Mouse (Mus musculus) adrenal gland, adult 2 months (tissue): ENCODE data around the gene Tpsab1. TPM values are rescaled to one million over a fixed set of nuclear protein-coding genes. Genes with fewer than 3 reads are reported as not detected.

Source experiments
- DNase-seq: peaks from one replicate; pipeline ENCODE4 v3.0.0; 2021
- long read RNA-seq: library from polyadenylated mRNA; stranded (forward); transcript quantifications from one replicate; pipeline ENCODE4 v2.0.0, GENCODE M21; 2021
- polyA plus RNA-seq: library from polyadenylated mRNA; depleted of rRNA; stranded (reverse); fragments of >200 nt; gene quantifications from 2 replicates; pipeline ENCODE4 v1.2.3, GENCODE M21; 2012; rRNA removed
- total RNA-seq, 2 experiments: library from RNA; stranded (reverse); gene quantifications; 2 replicates each; pipeline ENCODE4 v1.2.3; 2021

The Tpsab1 gene
- total RNA-seq = 1 to 10 TPM in 1 of 2 experiments, under 1 TPM in 1; 0.98 to 1.5 TPM
- polyA plus RNA-seq = 4.3 and 4.9 TPM in 2 replicates
- long read RNA-seq, partial matches to known transcripts = 0 of 3 reads
- long read RNA-seq, other reads (novel, unspliced or antisense) = 1 of 3 reads

DNA sequence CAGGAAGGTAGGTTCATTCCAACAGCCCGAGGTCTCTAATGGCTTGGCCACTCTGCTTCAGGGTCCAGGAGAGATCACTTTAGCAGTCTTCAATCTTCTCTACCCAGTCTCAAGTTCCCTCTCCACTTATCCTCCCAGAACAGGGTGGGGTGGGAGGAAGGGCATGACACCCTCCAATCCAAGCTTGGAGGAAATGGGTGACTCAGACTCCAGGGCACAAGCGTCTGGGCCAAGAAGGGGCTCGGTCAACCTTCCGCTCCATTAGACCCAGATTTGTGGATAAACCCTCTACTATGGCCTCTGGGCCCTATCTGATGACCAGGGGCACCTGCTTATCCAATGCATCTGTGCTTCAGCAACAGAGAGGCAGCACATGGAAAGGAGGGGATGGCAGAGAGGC lies at the start of gene Tpsab1:
Gene Tpsab1, minus strand, starts transcription at position 101 of the 400 bp plus-strand sequence.
- no peak for DNase-seq

- peak; percentile 71 for DNase-seq
These were observed 49.2 kb upstream of the Tpsab1 start for GRCm38 (mm10) chr17:25394526-25394925.

DNA sequence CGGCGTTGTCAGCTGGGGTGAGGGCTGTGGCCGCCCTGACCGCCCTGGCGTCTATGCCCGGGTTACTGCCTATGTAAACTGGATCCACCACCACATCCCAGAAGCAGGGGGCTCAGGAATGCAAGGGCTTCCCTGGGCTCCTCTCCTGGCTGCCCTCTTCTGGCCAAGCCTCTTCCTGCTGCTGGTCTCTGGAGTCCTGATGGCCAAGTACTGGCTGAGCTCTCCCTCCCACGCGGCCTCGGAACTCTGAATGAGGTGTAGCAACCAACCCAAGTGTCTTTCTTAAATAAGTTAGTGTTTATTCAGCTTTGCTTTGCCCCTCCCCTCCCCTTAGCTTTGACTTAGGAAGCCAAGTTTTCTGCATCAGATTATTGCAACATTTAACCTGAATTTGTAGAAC lies 28.6 kb upstream of the Tpsab1 start:
- peak; percentile 63 for DNase-seq

- peak; percentile 84 for DNase-seq
These were observed 27.1 kb upstream of the Tpsab1 start for GRCm38 (mm10) chr17:25372491-25372890.

DNA sequence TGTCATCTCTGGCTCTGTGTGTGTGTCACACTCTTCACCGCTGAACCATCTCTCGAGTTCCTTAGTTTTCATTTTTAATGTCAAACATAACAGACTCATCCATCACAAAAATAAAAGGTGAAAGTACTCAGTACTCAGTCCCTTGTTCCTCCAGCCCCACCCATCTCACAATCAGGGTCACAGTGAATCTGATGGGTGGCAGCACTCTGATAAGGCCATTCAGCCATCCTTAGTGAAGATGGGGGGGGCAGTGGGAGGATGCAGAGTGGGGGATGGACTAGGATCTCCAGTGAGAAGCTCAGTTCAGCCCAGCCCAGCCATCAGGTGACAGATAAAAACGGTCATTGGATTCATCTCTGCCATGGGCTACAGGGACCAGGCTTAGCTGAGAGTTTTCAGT lies 23.6 kb upstream of the Tpsab1 start, which contains the start of gene Tpsg1:
Gene Tpsg1, plus strand, starts transcription at position 301 of the 400 bp plus-strand sequence.
- no peak for DNase-seq

DNA sequence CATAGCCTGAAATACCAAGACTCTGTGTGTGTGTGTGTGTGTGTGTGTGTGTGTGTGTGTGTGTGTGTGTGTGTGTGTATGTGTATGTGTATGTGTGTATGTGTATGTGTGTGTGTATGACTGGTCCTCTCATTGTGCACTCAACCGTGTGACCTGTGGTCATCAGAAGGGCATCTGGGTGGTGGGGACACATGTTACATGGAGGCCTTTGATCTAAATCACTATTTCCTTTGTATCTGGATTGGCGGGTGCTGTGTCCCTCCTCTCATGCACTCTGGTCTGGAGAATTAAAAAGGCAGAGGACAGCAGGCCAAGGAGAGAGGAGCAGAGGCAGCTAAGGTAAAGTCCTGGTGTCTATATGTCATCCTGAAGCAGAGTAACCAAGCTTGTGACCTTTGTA lies 20.6 kb upstream of the Tpsab1 start, which contains the start of gene Tpsb2:
Gene Tpsb2, plus strand, starts transcription at position 301 of the 400 bp plus-strand sequence.
- no peak for DNase-seq

DNA sequence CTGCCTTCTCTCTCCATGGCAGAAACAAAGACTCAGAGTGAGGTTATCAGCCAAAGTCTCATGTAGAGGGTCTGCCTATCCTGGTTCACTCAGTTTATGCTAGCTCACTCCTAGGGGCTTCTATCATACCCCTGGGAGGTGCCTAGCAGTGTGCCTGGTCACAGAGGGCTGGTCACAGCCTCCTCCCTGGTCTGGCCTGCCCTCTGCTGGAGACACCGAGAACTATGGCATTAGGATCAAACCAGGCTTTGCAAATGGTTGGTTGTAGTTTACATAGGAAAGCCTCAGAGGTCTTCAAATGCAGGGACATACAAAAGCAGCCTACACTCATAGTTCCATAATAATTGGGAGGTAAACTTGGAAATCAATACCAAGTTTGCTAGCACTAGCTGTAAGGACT lies 18.4 kb upstream of the Tpsab1 start:
- DNase-seq = peak; percentile 60

- DNase-seq = no peak
These were observed 15.9 kb upstream of the Tpsab1 start for GRCm38 (mm10) chr17:25361291-25361690.

DNA sequence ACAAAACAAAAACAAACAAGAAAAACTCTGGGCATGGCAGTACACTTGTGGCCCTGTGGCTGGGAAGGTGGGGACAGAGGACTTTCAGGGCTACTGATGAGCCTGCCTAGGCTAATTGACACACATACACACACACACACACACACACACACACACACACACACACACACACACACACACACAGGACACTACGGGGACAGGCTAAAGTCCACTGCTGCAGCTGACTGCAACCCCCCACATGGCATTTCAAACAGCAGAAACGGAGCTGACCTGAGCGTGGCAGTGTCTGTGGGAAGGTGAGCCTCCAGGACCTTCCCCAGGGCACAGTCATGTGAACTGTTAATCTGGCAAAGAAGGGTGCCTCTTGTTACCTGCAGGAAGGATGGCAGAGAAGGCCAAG lies 3.9 kb downstream of the Tpsab1 start:
- DNase-seq = no peak

DNA sequence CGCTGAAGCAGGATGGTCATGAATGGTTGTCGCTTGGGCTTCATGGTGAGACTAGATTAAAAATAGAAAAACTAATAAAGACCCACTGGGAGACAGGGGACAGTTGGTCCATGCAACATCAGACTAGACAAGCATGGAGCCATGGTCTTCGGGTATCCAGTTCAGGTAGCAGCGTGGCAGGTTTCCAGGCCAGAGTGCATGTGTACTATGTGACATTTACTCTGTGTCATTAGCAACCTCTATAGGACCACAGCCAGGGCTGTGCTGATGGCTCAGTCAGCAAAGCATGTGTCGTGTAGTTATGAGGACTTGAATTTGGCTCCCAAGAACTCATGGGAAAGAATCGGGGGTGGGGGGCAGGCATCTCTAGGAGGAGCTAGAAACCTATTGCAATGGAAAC lies 5.4 kb downstream of the Tpsab1 start:
- no peak for DNase-seq

DNA sequence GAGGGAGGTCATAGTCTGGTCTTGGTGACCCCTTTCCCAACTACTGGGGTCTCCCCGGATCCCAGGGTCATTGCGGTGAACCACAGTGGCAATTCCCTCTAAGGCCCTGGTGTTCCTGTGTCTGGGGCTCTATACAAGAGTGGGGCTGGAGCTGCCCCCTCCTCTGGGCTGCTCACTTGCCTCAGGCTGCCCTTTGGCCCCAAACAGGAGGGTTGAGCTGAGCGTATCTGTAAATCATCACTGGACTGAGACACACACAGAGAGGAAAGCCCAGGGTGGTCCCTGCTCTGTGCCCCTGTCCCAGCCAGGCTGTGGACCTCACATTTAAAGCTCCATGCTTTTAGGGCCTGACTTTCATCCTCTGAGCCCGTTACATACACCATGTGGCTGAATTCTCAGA lies 7.1 kb downstream of the Tpsab1 start:
- no peak for DNase-seq

DNA sequence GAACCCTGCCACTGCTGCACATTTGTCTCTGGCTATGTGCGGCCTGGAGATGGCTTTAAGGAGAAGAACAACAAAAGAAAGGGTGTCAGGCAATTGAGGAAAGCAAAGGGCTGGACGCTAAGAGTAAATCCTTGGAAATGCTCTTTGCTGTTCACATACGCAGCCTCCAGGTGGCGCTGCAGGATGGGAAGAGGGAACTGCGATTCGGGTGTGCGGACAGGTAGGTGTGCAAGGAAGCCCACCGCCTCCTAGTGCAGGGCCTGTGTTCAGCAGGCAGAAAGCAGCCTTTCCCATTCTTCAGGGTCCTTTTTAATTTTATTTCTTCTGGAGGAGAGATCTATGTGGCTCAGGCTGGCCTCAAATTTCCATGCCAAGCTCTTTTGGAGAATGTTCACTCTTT lies 11.4 kb downstream of the Tpsab1 start:
- peak; percentile 56 for DNase-seq

DNA sequence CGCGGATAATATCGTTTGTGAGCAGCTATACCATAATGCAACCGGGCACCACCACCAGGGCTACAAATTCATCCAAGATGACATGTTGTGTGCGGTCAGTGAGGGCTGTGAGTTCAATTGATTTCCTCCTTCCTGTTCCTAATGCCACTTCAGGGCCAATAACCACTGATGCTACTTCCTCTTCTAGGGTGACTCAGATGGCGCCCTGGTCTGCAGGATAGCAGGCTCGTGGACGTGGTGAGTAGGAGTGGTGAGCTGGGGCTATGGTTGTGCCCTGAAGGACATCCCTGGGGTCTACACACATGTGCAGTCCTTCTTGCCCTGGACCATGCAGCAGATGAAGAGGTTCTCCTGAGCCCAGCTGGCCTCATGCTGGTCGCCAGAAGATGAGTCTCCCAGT lies 13.0 kb downstream of the Tpsab1 start:
- no peak for DNase-seq

GRCm38 (mm10) chr17:25322930-25323329 lies 22.4 kb downstream of the Tpsab1 start:
- no peak for DNase-seq

DNA sequence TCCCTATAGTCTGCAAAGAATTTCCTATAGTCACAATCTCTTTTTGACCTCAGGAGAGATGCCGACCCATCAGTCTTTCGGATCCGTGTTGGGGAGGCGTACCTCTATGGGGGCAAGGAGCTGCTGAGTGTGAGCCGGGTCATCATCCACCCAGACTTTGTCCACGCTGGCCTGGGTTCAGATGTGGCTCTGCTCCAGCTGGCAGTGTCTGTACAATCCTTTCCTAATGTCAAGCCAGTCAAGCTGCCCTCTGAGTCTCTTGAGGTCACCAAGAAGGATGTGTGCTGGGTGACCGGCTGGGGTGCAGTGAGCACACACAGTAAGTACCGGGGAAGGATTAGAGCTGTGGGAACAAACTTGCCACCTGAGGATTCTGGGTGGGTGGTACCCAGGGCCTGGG lies 24.5 kb downstream of the Tpsab1 start:
- DNase-seq = no peak

DNA sequence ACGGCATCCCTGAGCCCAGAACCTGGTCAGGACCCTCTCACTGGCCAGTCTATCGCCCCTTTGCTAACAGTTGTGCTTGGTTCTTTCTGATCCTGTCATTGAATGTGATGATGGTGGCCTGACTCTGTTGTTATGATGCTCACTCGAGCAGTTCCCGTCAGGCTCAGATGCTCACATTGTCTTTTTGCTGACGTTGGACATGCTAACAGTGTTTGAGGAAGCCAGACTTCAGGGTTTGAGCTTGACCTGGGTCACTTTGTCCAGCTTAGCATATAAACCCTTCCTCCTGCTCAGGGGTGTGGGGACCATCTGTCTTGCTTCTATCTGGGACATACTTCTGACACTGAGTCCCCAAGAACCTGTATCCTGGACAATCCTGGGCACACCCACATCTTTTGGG lies 27.0 kb downstream of the Tpsab1 start, which contains the start of gene Prss29:
Gene Prss29, plus strand, starts transcription at position 301 of the 400 bp plus-strand sequence.
- no peak for DNase-seq

DNA sequence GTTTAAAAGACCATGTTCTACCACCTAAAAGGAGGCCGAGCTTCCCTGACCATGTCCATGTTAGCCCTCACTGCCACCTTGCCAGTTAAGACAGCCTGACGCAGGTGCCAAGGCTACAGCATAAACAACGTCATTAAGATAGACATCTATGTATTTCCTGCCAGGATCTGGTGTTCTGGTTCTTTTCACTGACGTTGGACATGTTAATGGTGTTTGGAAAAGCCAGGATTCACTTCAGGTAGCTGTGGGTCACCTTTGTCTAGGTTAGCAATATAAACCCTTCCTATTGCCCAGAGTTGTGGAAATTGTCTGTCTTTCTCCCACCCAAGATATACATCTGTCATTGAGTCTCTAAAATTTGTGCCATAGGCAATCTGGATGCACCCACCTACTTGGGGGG lies 37.0 kb downstream of the Tpsab1 start, which contains the start of gene Prss28:
Gene Prss28, plus strand, starts transcription at position 301 of the 400 bp plus-strand sequence.
- DNase-seq = no peak

DNA sequence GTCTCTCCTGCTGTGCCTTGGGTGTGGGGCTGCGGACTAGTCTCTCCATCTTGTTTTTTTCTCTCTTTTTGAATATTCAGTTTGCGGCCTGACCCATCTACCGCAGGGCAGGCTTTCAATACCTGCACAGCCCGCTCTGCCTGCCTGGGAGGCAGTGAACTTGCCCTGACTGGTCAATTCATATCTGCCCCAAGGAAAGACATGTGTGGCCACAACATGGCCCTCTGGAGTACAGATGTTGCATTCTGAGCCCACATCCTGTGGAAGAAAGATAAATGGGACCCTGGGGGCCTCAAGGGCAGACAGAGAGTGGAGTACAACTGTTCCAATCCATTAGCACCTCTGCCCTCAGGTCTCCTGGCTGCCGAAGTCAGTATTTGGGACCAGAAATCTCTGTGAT lies 47.3 kb downstream of the Tpsab1 start, which contains the start of gene Prss34:
Gene Prss34, plus strand, starts transcription at position 301 of the 400 bp plus-strand sequence.
- no peak for DNase-seq

DNA sequence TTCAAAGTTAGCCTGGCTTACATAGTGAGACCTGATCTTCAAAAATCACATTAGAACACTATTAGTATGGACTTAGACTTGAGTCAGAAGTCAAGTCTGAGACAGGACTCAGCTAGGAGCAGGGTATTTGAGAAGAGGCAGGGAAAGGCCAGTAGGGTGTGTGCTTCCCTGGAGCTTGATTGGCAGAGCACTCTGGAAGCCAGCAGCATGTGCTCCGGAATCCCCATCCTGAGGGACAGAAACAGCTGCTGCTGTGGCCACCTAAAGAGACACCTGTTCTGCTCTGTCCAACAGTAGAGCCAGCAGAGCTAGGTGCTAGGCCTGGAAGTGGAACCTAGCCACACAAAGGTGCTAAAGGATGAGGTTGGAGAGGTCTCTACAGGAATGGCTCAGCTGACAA lies 51.3 kb downstream of the Tpsab1 start:
- DNase-seq = no peak

DNA sequence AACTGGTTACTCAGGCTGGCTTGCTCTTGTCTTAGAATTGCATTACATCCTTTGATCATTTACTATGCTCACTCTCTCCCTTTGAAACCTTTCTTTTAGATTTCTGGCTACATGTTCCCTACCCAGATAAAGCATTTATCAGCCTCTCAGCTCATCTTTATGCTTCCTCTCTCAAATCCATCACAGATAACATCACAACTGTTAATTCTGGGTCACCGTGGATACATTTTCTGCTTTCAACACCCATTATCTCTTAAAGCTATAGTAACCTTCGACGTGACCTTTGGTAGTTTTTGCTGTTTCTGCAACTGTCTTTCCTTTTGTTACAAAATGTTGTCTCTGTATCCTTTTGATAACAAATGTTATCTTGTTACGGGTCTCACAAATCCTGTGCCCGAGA lies 51.9 kb downstream of the Tpsab1 start:
- no peak for DNase-seq
